12 mouse cellular contexts compared by ENCODE assay signal in genomic region chr9:100452432-100452831, GRCm38 (mm10). TPM values are rescaled to one million over a fixed set of nuclear protein-coding genes. Genes with fewer than 3 reads are reported as not detected.
DNase-seq lines count a peak whose midpoint lies in the region; ATAC-seq and TF ChIP-seq lines count a peak whose summit lies in the region.
"Had no signal": no experiment of that assay in that cellular context is flagged by ENCODE, and none has a peak within 500 bp of the region (broad histone marks: within the 10 kb centered on the region; RNA-seq: fewer than 3 reads in every experiment).

No protein-coding gene starts in this region.

- TF ChIP-seq CTCF in heart, postnatal 0 days (IDR thresholded peaks at IDR 0.05; ENCODE audit: low read depth), result no peak
- TF ChIP-seq CTCF in lung, adult 2 months (IDR thresholded peaks at IDR 0.05; ENCODE audit: insufficient read depth, low read length), result no peak

- no peak overlapping the region for H3K4me3 ChIP-seq in heart, postnatal 0 days (ENCODE audit: low read depth, low read length)
- no peak overlapping the region for H3K4me3 ChIP-seq in lung, adult 2 months (replicated peaks; ENCODE audit: extremely low read depth, low read depth, low read length)

- H3K27ac ChIP-seq in heart, postnatal 0 days (ENCODE audit: low read depth), result no peak overlapping the region

- peaks cover 5% of the 10 kb centered on the region; the same call in 1 of the 2 replicates for H3K4me1 ChIP-seq in heart, postnatal 0 days (ENCODE audit: control insufficient read depth, insufficient read depth)
- peaks cover 3% of the 10 kb centered on the region; the same call in 1 of the 2 replicates for H3K4me1 ChIP-seq in lung, adult 2 months (ENCODE audit: control insufficient read depth, insufficient read depth, low read length)

- no peaks in the 10 kb centered on the region for H3K9me3 ChIP-seq in heart, postnatal 0 days (replicated peaks; ENCODE audit: control insufficient read depth, low read length)

- TF ChIP-seq POLR2A in lung, adult 2 months (IDR thresholded peaks at IDR 0.05; ENCODE audit: borderline replicate concordance, extremely low read depth, low read depth, low read length), result no peak

- 23% methylated on average over 6 of the region's 6 CpGs for WGBS in heart, postnatal 0 days
- 41% methylated on average over 6 of the region's 6 CpGs for WGBS in lung, adult 2 months

- H3K27me3 ChIP-seq in heart, postnatal 0 days (ENCODE audit: control insufficient read depth, insufficient read depth, low read length), result no peaks in the 10 kb centered on the region; the same call in 1 of the 2 replicates

- DNase-seq in heart, postnatal 0 days (ENCODE audit: low spot score), result peak; percentile 20
- no peak for DNase-seq in heart, postnatal 14 days
- peak; percentile 32 for DNase-seq in ovary, adult 18-20 months (ENCODE audit: low spot score)
- DNase-seq in ovary, postnatal 36 days (ENCODE audit: low spot score), result no peak
- DNase-seq in lung, adult 2 months, result peak; percentile 29
- DNase-seq in thymus, postnatal 25 days, result no peak
- no peak for DNase-seq in adrenal gland, adult 2 months
- DNase-seq: cerebellum, postnatal 36 days; heart, postnatal 4 days; spleen, adult 18-20 months; thymus, postnatal 4 days had no signal

- H3K4me2 ChIP-seq in heart, postnatal 0 days (ENCODE audit: low read depth, low read length), result 0 out of 2 replicates have a peak overlapping the region, but pooled peaks have one; percentile 10

- no peaks in the 10 kb centered on the region for H3K36me3 ChIP-seq in heart, postnatal 0 days (replicated peaks; ENCODE audit: control insufficient read depth, insufficient read depth, low read length)

- peak; percentile 56 for ATAC-seq in heart, postnatal 0 days (ENCODE audit: insufficient read depth, low read depth)
- peak; percentile 15; the same call in 1 of the 2 replicates for ATAC-seq in megakaryocyte progenitor cell, adult 5-6 weeks (replicated peaks; ENCODE audit: poor library complexity)

- intact Hi-C loops in heart, postnatal 14 days (cut with DNase I), result loop anchor here (5.0 kb wide), 1 partner anchor 705 kb away; no protein-coding TSS in a partner anchor

- TF ChIP-seq EP300 in heart, postnatal 0 days (IDR thresholded peaks at IDR 0.05; ENCODE audit: low read depth), result 0 out of 2 replicates have a peak, but pooled peaks have one; percentile 43

- H3K9ac ChIP-seq in heart, postnatal 0 days (replicated peaks; ENCODE audit: low read depth, low read length), result no peak overlapping the region

RNA-seq across cellular contexts. Expression of gene Il20rb, which starts 34.2 kb away (rescaled TPM):
- total RNA-seq in heart, postnatal 0 days (2014; rRNA removed; ENCODE audit: low replicate concordance), result 1.4 and 3.7 TPM in 2 replicates
- 0.84 and 1.7 TPM in 2 replicates for polyA plus RNA-seq in heart, postnatal 0 days (2015; fragmentation: Nextera tagmentation; extraction: Ambion mirVana)
- 1 to 10 TPM; 1.2 to 1.6 TPM for total RNA-seq in heart, postnatal 14 days (2021)
- 2.7 and 5.9 TPM in 2 replicates for polyA plus RNA-seq in lung, adult 2 months (2012; rRNA removed)
- total RNA-seq in megakaryocyte progenitor cell, adult 5-6 weeks (2015), result 0.94 and 1.1 TPM in 2 replicates
- total RNA-seq in megakaryocyte progenitor cell, adult 5-6 weeks (2017), result 1.7 TPM in 2 replicates
- total RNA-seq in adrenal gland, adult 2 months (2021), result 1 to 10 TPM in 1 of 2 experiments, under 1 TPM in 1; 0.52 to 1.8 TPM
- 0.42 and 0.70 TPM in 2 replicates for polyA plus RNA-seq in adrenal gland, adult 2 months (2012; rRNA removed)

Comparison
In these comparisons a context has a peak if more than half of its experiments do, and no peak if none do; other contexts are left out.
1. DNase-seq: peak in heart, postnatal 0 days (single experiment), ovary, adult 18-20 months (single experiment) and lung, adult 2 months (single experiment); none in heart, postnatal 14 days (0 of 2), ovary, postnatal 36 days (single experiment), thymus, postnatal 25 days (single experiment) and adrenal gland, adult 2 months (single experiment).